Mouse (Mus musculus): Measurements from ENCODE around the gene Gabarapl2. TPM values are rescaled to one million over a fixed set of nuclear protein-coding genes. Genes with fewer than 3 reads are reported as not detected.

The Gabarapl2 gene
- total RNA-seq, 1 experiment, result 255 TPM

DNA sequence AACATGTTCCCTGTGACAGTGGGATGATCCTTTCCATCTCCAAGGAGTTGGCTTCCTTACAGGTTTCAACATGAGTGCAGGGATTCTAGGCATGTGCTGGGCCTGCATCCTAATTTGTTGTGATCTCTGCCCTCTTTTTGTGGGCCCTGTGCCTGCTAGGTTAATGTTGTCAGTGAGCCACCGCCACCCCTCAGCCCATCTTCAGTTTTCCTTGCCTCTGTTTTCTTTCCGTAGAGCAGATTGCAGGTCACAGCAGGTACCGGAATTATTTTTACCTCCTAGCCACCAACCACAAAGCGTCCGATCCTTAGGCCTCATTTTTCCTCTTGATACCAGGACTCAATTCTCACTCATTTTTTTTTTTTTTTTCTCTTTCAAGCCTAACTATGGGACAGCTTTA is 11.4 kb downstream of the Gabarapl2 start:
- in situ Hi-C loops (cut with MboI; ENCODE audit: low sequenced_read_pairs in 2 of 2, unreplicated experiment in 2 of 2), result no loop called here
- Histone ChIP-seq H3K9me3 (ENCODE audit: control insufficient read depth, insufficient read depth, low read depth, low read length) (no peaks in the 10 kb centered on the region), H3K9ac (ENCODE audit: insufficient read depth, low read depth, low read length, poor library complexity, severe bottlenecking) (no peak overlapping the region), H3K27ac (ENCODE audit: insufficient read depth, low read depth, low read length, poor library complexity, severe bottlenecking) (peak overlapping the region; percentile 3; the same call in 1 of the 2 replicates), H3K4me3 (ENCODE audit: insufficient read depth in 1 of 2, low read depth in 1 of 2, low read length in 2 of 2, poor library complexity in 1 of 2, severe bottlenecking in 1 of 2) (no peak overlapping the region), H3K36me3 (ENCODE audit: control insufficient read depth, insufficient read depth, low read length, poor library complexity, severe bottlenecking) (peaks cover 30% of the 10 kb centered on the region), H3K4me1 (ENCODE audit: control insufficient read depth in 2 of 2, insufficient read depth in 2 of 2, low read length in 2 of 2, poor library complexity in 1 of 2) (peaks cover 4 to 8% of the 10 kb centered on the region in 2 experiments; a peak in 3 of 4 replicates)
- TF ChIP-seq ZC3H11A (IDR thresholded peaks at IDR 0.05; ENCODE audit: borderline replicate concordance, low read depth, low read length), result no peak
- TF ChIP-seq ZNF384 (IDR thresholded peaks at IDR 0.05; ENCODE audit: low read depth, low read length), result no peak
- no peak for TF ChIP-seq MAFK (IDR thresholded peaks at IDR 0.05; ENCODE audit: insufficient read depth, low read depth, low read length)
- TF ChIP-seq CHD2 (IDR thresholded peaks at IDR 0.05; ENCODE audit: low read depth, low read length), result no peak
- TF ChIP-seq HCFC1 (IDR thresholded peaks at IDR 0.05; ENCODE audit: borderline replicate concordance, insufficient read depth, low read length), result no peak
- no peak for DNase-seq (ENCODE audit: low read depth, low spot score)

DNA sequence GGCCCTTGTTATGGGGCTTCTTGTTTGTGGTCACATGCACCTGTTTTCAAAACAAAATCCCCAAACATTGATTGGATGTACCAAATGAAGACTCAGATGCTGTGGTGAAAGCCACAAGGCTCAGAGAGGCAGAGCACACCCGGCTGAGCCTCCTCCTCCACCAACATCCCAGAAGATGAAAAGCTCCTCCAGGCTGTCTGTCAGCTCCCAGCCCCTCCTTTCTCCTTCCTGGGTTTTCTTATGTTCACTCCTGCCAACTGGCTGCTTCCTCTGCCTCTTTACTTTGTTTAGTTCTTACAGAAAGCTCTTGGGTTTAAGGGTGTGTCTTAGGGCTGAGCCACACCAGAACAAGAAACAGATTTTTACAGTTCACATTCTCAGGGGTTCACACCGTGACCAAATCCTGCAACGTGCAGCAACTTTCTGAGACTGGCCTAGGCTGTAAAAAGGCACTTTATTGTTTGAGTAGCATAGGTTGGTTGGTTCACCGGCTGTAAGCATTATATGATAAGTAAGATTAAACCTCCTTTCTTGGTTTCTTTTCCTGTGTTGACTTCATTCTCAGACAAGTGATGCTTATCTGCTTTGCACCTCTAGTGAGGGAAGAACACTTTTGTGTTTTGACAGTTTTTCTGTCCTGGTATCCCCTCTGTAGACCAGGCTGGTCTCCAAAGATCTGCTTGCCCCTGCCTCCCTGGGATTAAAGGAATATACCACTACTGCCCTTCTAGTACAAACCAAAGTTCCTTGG is 14.5 kb downstream of the Gabarapl2 start:
- no peak overlapping the region for H3K9ac ChIP-seq (ENCODE audit: insufficient read depth, low read depth, low read length, poor library complexity, severe bottlenecking)
- no peaks in the 10 kb centered on the region for H3K9me3 ChIP-seq (ENCODE audit: control insufficient read depth, insufficient read depth, low read depth, low read length)
- H3K27ac ChIP-seq (ENCODE audit: insufficient read depth, low read depth, low read length, poor library complexity, severe bottlenecking), result no peak overlapping the region
- no peak for DNase-seq (ENCODE audit: low read depth, low spot score)
- no peak overlapping the region for H3K4me3 ChIP-seq (ENCODE audit: insufficient read depth in 1 of 2, low read depth in 1 of 2, low read length in 2 of 2, poor library complexity in 1 of 2, severe bottlenecking in 1 of 2)
- TF ChIP-seq ZNF384 (IDR thresholded peaks at IDR 0.05; ENCODE audit: low read depth, low read length) (no peak), CHD2 (IDR thresholded peaks at IDR 0.05; ENCODE audit: low read depth, low read length) (no peak), HCFC1 (IDR thresholded peaks at IDR 0.05; ENCODE audit: borderline replicate concordance, insufficient read depth, low read length) (no peak), MAFK (IDR thresholded peaks at IDR 0.05; ENCODE audit: insufficient read depth, low read depth, low read length) (no peak), ZC3H11A (IDR thresholded peaks at IDR 0.05; ENCODE audit: borderline replicate concordance, low read depth, low read length) (no peak)
- H3K36me3 ChIP-seq (ENCODE audit: control insufficient read depth, insufficient read depth, low read length, poor library complexity, severe bottlenecking), result peaks cover 20% of the 10 kb centered on the region
- peaks cover 4% of the 10 kb centered on the region in 2 experiments; a peak in 2 of 4 replicates for H3K4me1 ChIP-seq (ENCODE audit: control insufficient read depth in 2 of 2, insufficient read depth in 2 of 2, low read length in 2 of 2, poor library complexity in 1 of 2)
- in situ Hi-C loops (cut with MboI; ENCODE audit: low sequenced_read_pairs in 2 of 2, unreplicated experiment in 2 of 2), result no loop called here

DNA sequence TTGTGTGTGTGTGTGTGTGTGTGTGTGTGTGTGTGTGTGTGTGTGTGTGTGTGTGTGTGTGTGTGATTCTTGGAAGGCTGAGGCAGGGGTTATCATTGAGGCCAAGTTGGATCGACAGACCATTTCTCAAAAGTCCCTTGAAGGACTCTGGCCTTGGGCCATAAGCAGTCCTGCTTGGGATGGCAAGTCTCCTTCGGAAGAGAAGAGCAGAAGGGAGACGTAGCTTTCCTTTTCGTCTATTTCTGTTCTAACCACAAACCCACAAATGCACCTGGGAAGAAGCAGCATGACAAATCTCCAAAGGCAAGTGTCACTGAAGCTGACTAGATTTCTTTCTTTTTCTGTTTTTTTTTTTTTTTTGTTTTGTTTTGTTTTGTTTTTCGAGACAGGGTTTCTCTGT is 15.4 kb downstream of the Gabarapl2 start:
- DNase-seq (ENCODE audit: low read depth, low spot score), result no peak
- H3K9me3 ChIP-seq (ENCODE audit: control insufficient read depth, insufficient read depth, low read depth, low read length), result no peaks in the 10 kb centered on the region
- H3K27ac ChIP-seq (ENCODE audit: insufficient read depth, low read depth, low read length, poor library complexity, severe bottlenecking), result no peak overlapping the region
- peaks cover 3 to 9% of the 10 kb centered on the region in 2 experiments for H3K4me1 ChIP-seq (ENCODE audit: control insufficient read depth in 2 of 2, insufficient read depth in 2 of 2, low read length in 2 of 2, poor library complexity in 1 of 2)
- in situ Hi-C loops (cut with MboI; ENCODE audit: low sequenced_read_pairs in 2 of 2, unreplicated experiment in 2 of 2), result no loop called here
- H3K36me3 ChIP-seq (ENCODE audit: control insufficient read depth, insufficient read depth, low read length, poor library complexity, severe bottlenecking), result peaks cover 20% of the 10 kb centered on the region
- TF ChIP-seq CHD2 (IDR thresholded peaks at IDR 0.05; ENCODE audit: low read depth, low read length) (no peak), MAFK (IDR thresholded peaks at IDR 0.05; ENCODE audit: insufficient read depth, low read depth, low read length) (no peak), ZC3H11A (IDR thresholded peaks at IDR 0.05; ENCODE audit: borderline replicate concordance, low read depth, low read length) (no peak), ZNF384 (IDR thresholded peaks at IDR 0.05; ENCODE audit: low read depth, low read length) (no peak), HCFC1 (IDR thresholded peaks at IDR 0.05; ENCODE audit: borderline replicate concordance, insufficient read depth, low read length) (no peak)
- no peak overlapping the region for H3K9ac ChIP-seq (ENCODE audit: insufficient read depth, low read depth, low read length, poor library complexity, severe bottlenecking)
- no peak overlapping the region for H3K4me3 ChIP-seq (ENCODE audit: insufficient read depth in 1 of 2, low read depth in 1 of 2, low read length in 2 of 2, poor library complexity in 1 of 2, severe bottlenecking in 1 of 2)

DNA sequence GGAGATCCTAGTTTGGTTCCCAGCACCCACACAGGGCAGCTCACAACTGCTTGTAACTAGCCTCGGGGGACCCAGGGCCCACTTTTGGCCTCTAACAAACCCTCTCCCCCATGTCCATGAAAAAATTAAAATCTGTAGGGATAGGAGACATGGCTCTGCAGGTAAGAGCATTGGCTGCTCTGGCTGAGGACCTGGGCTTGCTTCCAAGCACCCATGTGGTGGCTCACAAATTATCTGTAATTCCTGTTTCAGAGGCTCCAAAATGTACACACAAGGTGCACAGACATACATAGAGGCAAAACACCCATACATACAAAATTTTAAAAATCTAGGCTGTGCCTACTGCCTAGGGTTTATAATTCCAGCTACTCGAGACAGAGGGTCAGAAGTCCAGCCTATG is 16.7 kb downstream of the Gabarapl2 start:
- H3K36me3 ChIP-seq (ENCODE audit: control insufficient read depth, insufficient read depth, low read length, poor library complexity, severe bottlenecking), result peaks cover 18% of the 10 kb centered on the region
- in situ Hi-C loops (cut with MboI; ENCODE audit: low sequenced_read_pairs in 2 of 2, unreplicated experiment in 2 of 2), result no loop called here
- TF ChIP-seq ZNF384 (IDR thresholded peaks at IDR 0.05; ENCODE audit: low read depth, low read length) (no peak), HCFC1 (IDR thresholded peaks at IDR 0.05; ENCODE audit: borderline replicate concordance, insufficient read depth, low read length) (no peak), ZC3H11A (IDR thresholded peaks at IDR 0.05; ENCODE audit: borderline replicate concordance, low read depth, low read length) (no peak), MAFK (IDR thresholded peaks at IDR 0.05; ENCODE audit: insufficient read depth, low read depth, low read length) (no peak)

More for the DNA sequence above, 16.7 kb downstream of the Gabarapl2 start:
- H3K27ac ChIP-seq (ENCODE audit: insufficient read depth, low read depth, low read length, poor library complexity, severe bottlenecking), result no peak overlapping the region
- H3K9me3 ChIP-seq (ENCODE audit: control insufficient read depth, insufficient read depth, low read depth, low read length), result no peaks in the 10 kb centered on the region
- no peak overlapping the region for H3K4me3 ChIP-seq (ENCODE audit: insufficient read depth in 1 of 2, low read depth in 1 of 2, low read length in 2 of 2, poor library complexity in 1 of 2, severe bottlenecking in 1 of 2)
- H3K9ac ChIP-seq (ENCODE audit: insufficient read depth, low read depth, low read length, poor library complexity, severe bottlenecking), result no peak overlapping the region
- peaks cover 2 to 8% of the 10 kb centered on the region in 2 experiments; a peak in 3 of 4 replicates for H3K4me1 ChIP-seq (ENCODE audit: control insufficient read depth in 2 of 2, insufficient read depth in 2 of 2, low read length in 2 of 2, poor library complexity in 1 of 2)
- no peak for DNase-seq (ENCODE audit: low read depth, low spot score)

Data from ES-E14 (cell line).